Mouse (Mus musculus): ENCODE measurements around the gene Tjp3. TPM values are rescaled to one million over a fixed set of nuclear protein-coding genes. Genes with fewer than 3 reads are reported as not detected.

Tjp3 gene
- polyA plus RNA-seq (2015; fragmentation: Nextera tagmentation; extraction: Ambion mirVana) = 47.0 and 53.3 TPM in 2 replicates

GRCm38 (mm10) chr10:81291511-81292104 lies at the start of gene Tjp3:
TSS of gene Tjp3 (minus strand) at chr10:81291581.
- WGBS = 57% methylated on average over 9 of the region's 9 CpGs
- H3K9ac ChIP-seq = peak within 1 kb of the TSS; percentile 39
- H3K9me3 ChIP-seq = no peaks in the 10 kb centered on the region
- H3K27me3 ChIP-seq (replicated peaks) = no peaks in the 10 kb centered on the region
- H3K4me1 ChIP-seq (replicated peaks) = peaks cover 48% of the 10 kb centered on the region
- no peaks in the 10 kb centered on the region; the same call in 1 of the 2 replicates for H3K36me3 ChIP-seq
- peak within 1 kb of the TSS; percentile 50 for H3K4me2 ChIP-seq (replicated peaks)
- peak within 1 kb of the TSS; percentile 76 for H3K27ac ChIP-seq
- peak within 1 kb of the TSS; percentile 37 for H3K4me3 ChIP-seq (replicated peaks)
- no peak for ATAC-seq

DNA sequence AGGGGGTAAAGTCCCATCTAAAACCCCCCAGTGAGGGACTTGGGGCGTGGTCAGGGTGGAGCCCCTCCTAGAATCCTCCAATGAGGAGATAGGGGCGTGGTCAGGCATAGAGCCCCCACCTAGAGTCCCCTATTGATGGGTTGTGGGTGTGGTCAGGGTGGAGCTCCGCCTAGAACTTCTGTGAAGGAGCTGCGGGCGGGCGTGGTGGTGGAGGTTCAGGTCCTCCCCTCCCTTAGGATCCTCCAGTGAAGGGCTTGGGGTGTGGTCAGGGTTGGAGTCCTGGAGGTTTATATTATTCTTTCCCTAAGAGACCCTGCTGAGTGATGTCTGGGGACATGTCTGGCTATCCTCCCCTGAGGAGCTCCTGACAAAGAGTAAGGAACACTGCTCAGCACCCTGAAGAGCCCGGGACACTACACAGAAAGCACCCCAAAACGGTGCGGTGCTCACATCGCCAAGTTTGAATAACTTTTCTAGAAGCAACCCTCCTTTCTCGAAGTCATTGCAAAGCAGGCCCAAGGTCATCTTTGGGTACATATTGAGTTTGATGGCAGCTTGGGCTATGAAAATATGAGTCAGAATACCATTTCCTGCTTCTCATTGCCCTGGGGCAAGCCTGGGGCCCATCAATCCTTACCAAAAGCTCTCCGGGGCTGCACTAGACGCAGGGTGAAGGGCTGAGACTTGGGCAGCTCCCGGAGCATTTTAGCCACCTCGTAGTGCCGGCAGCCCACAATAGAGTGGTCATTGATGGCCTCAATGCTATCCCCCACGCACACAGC lies 49.4 kb upstream of the Tjp3 start:
- no peak overlapping the region for H3K27ac ChIP-seq
- H3K4me3 ChIP-seq (replicated peaks) = no peak overlapping the region
- no peaks in the 10 kb centered on the region for H3K36me3 ChIP-seq
- 46% methylated on average over 17 of the region's 17 CpGs for WGBS
- H3K4me1 ChIP-seq (replicated peaks) = peaks cover 23% of the 10 kb centered on the region
- ATAC-seq = no peak
- H3K9ac ChIP-seq = no peak overlapping the region
- H3K4me2 ChIP-seq (replicated peaks) = no peak overlapping the region; the same call in 1 of the 2 replicates
- peaks cover 13% of the 10 kb centered on the region for H3K27me3 ChIP-seq (replicated peaks)
- H3K9me3 ChIP-seq = no peaks in the 10 kb centered on the region

GRCm38 (mm10) chr10:81336558-81336957 lies 45.2 kb upstream of the Tjp3 start:
- H3K9ac ChIP-seq = no peak overlapping the region
- no peak for ATAC-seq
- 87% methylated on average over 4 of the region's 4 CpGs for WGBS
- H3K4me3 ChIP-seq (replicated peaks) = no peak overlapping the region
- peaks cover 43% of the 10 kb centered on the region for H3K4me1 ChIP-seq (replicated peaks)
- no peaks in the 10 kb centered on the region for H3K9me3 ChIP-seq
- no peak overlapping the region for H3K4me2 ChIP-seq (replicated peaks)
- H3K27me3 ChIP-seq (replicated peaks) = peaks cover 9% of the 10 kb centered on the region
- H3K27ac ChIP-seq = peak overlapping the region; percentile 85
- H3K36me3 ChIP-seq = no peaks in the 10 kb centered on the region

DNA sequence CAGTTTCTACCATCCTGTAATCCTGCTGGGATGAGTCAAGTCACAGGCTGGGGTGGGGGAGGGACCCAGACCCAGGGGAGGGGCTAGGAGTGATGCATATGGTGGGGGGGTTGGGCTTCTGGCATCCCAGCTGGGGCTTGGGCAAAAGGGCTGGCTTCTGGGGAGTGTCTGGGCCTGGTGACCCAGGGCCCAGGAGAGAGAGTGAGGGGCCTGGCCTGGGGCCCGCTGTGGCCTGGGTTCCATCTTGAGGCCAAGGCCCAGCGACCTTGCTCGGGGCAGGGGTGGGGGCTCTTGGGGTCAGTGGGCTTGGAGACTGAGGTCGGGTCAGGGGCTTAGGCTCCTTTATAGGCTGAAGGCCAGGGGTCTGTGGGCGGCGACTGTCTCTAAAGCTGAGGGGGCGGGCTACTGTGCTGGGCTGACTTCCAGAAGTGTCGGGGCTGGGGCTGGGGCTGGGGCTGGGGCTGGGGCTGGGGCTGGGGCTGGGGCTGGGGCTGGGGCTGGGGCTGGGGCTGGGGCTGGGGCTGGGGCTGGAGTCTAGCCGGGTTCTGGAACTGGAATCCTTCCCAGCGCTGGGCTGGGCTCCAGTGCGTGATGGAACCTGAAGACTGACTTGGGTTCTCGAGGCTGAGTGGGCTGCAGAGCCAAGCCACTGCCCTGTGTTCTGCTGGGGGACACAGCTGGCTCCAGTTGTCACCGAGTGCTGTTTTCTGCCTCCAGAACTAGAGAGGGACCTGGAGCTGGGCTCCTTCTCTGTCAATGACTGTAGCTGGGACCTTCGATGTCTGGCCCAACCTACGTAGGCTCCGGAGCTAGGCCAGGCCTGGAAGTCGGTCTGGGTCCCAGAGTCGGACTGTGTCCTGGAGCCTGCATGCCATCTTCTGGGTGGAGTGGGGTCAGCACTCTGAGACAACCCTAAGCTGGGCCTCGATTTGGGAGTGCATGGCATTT lies 44.3 kb upstream of the Tjp3 start:
- H3K36me3 ChIP-seq = no peaks in the 10 kb centered on the region
- 45% methylated on average over 16 of the region's 19 CpGs for WGBS
- peak overlapping the region; percentile 85 for H3K27ac ChIP-seq
- no peaks in the 10 kb centered on the region for H3K9me3 ChIP-seq
- peak; percentile 62 for ATAC-seq
- peak overlapping the region; percentile 3; the same call in 1 of the 2 replicates for H3K9ac ChIP-seq
- no peak overlapping the region for H3K4me3 ChIP-seq (replicated peaks)
- H3K27me3 ChIP-seq (replicated peaks) = peaks cover 9% of the 10 kb centered on the region
- peaks cover 39% of the 10 kb centered on the region for H3K4me1 ChIP-seq (replicated peaks)
- peak overlapping the region; percentile 18 for H3K4me2 ChIP-seq (replicated peaks)

DNA sequence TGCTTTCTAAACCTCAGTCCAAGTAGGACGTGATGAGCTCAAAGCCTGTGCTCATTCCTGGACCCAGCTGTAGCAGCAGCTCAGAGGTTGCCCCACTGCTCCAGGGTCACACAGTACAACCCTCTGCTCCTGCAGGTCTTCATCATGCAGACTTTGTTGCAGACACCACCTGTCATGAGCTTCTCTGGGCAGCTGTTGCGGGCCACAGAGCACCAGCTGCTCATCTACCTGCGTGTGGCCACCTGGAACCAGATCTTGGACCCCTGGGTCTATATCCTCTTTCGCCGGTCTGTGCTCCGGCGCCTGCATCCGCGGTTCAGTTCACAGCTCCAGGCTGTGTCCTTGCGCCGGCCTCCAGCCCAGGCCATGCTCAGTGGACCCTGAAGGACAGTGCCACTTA lies 42.9 kb upstream of the Tjp3 start:
- 70% methylated on average over 11 of the region's 11 CpGs for WGBS

DNA sequence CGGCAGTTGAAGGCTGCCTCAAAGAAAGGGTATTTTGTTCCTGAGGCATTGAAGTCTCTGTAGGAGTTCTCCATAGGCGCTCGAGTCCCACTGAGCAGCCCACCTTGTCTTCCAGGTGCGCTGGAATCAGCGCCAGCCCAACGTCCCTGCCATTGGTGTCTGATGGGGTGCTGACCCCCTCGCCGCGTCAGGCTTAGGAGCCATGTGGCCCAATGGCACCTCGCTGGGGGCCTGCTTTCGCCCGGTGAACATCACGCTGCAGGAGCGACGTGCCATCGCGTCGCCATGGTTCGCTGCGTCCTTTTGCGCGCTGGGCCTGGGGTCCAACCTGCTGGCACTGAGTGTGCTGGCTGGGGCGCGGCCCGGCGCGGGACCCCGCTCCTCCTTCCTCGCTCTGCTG lies 40.9 kb upstream of the Tjp3 start:
- Histone ChIP-seq H3K9me3 (no peaks in the 10 kb centered on the region), H3K27me3 (replicated peaks) (peaks cover 9% of the 10 kb centered on the region), H3K9ac (peak overlapping the region; percentile 4; the same call in 1 of the 2 replicates), H3K27ac (no peak overlapping the region), H3K4me2 (replicated peaks) (peak overlapping the region; percentile 46), H3K4me1 (replicated peaks) (peaks cover 65% of the 10 kb centered on the region), H3K36me3 (peaks cover under 1% of the 10 kb centered on the region; the same call in 1 of the 2 replicates), H3K4me3 (replicated peaks) (peak overlapping the region; percentile 15)
- 34% methylated on average over 29 of the region's 29 CpGs for WGBS
- ATAC-seq = no peak

More for the DNA sequence above, 42.9 kb upstream of the Tjp3 start:
- Histone ChIP-seq H3K36me3 (no peaks in the 10 kb centered on the region), H3K27me3 (replicated peaks) (peaks cover 9% of the 10 kb centered on the region), H3K4me1 (replicated peaks) (peaks cover 49% of the 10 kb centered on the region), H3K9me3 (no peaks in the 10 kb centered on the region), H3K27ac (peak overlapping the region; percentile 85; the same call in 1 of the 2 replicates), H3K4me3 (replicated peaks) (no peak overlapping the region), H3K4me2 (replicated peaks) (no peak overlapping the region), H3K9ac (0 out of 2 replicates have a peak overlapping the region, but pooled peaks have one; percentile 3)
- ATAC-seq = no peak

- peak overlapping the region; percentile 94 for H3K27ac ChIP-seq
- no peaks in the 10 kb centered on the region for H3K9me3 ChIP-seq
- H3K9ac ChIP-seq = peak overlapping the region; percentile 28
- WGBS = 59% methylated on average over 4 of the region's 4 CpGs
- H3K4me3 ChIP-seq (replicated peaks) = peak overlapping the region; percentile 24
- H3K4me1 ChIP-seq (replicated peaks) = peaks cover 53% of the 10 kb centered on the region
- peak overlapping the region; percentile 56 for H3K4me2 ChIP-seq (replicated peaks)
- H3K36me3 ChIP-seq = peaks cover 23% of the 10 kb centered on the region
- H3K27me3 ChIP-seq (replicated peaks) = peaks cover 9% of the 10 kb centered on the region
- ATAC-seq = peak; percentile 24; the same call in 1 of the 2 replicates
These were observed 38.6 kb upstream of the Tjp3 start for GRCm38 (mm10) chr10:81330007-81330406.

DNA sequence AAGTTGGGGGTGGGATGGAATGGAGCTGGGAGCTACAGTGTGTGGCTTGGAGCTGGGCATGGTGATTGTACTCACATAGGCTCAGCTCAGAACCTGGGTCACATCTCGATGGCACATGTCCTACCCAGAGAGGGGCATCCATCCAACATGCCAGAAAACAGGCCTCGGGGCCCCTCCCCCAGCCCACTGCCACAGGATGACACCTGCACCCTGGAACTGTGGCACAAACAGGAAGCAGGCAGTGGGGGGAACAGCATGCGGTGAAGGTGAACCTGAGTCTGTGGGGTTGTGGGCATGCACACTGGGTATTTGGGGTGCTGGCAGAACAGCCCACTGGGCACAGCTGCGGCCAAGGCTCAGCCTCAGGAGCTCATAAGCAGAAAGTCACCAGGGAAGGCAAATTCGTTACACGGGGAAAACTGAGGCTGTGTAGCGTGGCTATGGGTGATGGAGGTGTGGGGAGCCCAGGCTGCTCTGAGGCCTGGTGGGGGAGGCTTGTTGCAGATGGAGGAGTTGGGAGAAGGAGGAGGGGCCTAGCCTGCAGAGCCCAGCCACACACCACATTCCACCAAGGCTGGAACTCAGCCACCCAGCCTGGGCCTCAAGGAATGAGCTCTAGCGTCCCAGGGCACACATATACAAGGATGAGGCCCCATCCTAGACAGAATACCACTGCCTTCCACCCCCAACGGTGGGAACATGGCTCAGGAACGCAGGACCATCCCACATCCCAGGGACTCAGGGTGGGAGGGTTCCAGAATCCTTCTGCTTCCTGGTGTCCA lies 38.0 kb upstream of the Tjp3 start:
- no peaks in the 10 kb centered on the region for H3K9me3 ChIP-seq
- WGBS = 41% methylated on average over 10 of the region's 10 CpGs
- peak; percentile 78 for ATAC-seq
- H3K9ac ChIP-seq = peak overlapping the region; percentile 40
- H3K4me1 ChIP-seq (replicated peaks) = peaks cover 47% of the 10 kb centered on the region
- peak overlapping the region; percentile 56 for H3K4me2 ChIP-seq (replicated peaks)
- peak overlapping the region; percentile 94 for H3K27ac ChIP-seq
- H3K36me3 ChIP-seq = peaks cover 29% of the 10 kb centered on the region
- H3K27me3 ChIP-seq (replicated peaks) = peaks cover 9% of the 10 kb centered on the region
- peak overlapping the region; percentile 24 for H3K4me3 ChIP-seq (replicated peaks)

DNA sequence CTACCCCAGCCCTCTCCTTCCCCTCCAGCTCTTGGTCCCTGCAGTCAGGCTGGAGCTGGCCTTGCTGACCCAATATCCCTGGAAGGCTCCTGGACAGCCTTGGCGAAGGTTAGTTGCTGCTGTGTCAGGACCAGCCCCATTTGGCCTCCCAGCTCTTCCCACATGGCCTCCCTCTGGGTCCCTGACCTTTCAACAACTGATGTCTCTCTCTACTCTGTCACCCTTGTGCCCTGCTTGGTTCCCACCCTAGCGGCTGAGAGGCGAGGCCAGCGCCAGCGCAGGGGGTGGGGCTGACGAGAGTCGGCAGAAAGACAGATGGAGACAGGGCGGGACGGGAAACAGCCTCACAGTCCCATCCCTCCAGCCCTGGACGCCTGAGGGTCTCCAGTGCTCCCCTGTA lies 37.0 kb upstream of the Tjp3 start, which contains the start of gene Tbxa2r:
Gene Tbxa2r (plus strand): TSS at position 346 of the 400 bp plus-strand sequence.
- H3K36me3 ChIP-seq = peaks cover 39% of the 10 kb centered on the region
- WGBS = 6% methylated on average over 10 of the region's 10 CpGs
- peak within 1 kb of the TSS; percentile 94 for H3K27ac ChIP-seq
- H3K4me2 ChIP-seq (replicated peaks) = peak within 1 kb of the TSS; percentile 56
- peaks cover 9% of the 10 kb centered on the region for H3K27me3 ChIP-seq (replicated peaks)
- H3K4me1 ChIP-seq (replicated peaks) = peaks cover 45% of the 10 kb centered on the region
- peak within 1 kb of the TSS; percentile 24 for H3K4me3 ChIP-seq (replicated peaks)
- ATAC-seq = peak; percentile 30; the same call in 1 of the 2 replicates
- peak within 1 kb of the TSS; percentile 40; the same call in 1 of the 2 replicates for H3K9ac ChIP-seq
- H3K9me3 ChIP-seq = no peaks in the 10 kb centered on the region

GRCm38 (mm10) chr10:81327959-81328358 lies 36.6 kb upstream of the Tjp3 start:
- H3K4me1 ChIP-seq (replicated peaks) = peaks cover 44% of the 10 kb centered on the region
- WGBS = 23% methylated on average over 2 of the region's 2 CpGs
- H3K27ac ChIP-seq = peak overlapping the region; percentile 94
- peaks cover 42% of the 10 kb centered on the region for H3K36me3 ChIP-seq
- H3K4me2 ChIP-seq (replicated peaks) = no peak overlapping the region
- peaks cover 8% of the 10 kb centered on the region for H3K27me3 ChIP-seq (replicated peaks)
- H3K4me3 ChIP-seq (replicated peaks) = no peak overlapping the region
- H3K9ac ChIP-seq = 0 out of 2 replicates have a peak overlapping the region, but pooled peaks have one; percentile 6
- no peaks in the 10 kb centered on the region for H3K9me3 ChIP-seq
- ATAC-seq = no peak

DNA sequence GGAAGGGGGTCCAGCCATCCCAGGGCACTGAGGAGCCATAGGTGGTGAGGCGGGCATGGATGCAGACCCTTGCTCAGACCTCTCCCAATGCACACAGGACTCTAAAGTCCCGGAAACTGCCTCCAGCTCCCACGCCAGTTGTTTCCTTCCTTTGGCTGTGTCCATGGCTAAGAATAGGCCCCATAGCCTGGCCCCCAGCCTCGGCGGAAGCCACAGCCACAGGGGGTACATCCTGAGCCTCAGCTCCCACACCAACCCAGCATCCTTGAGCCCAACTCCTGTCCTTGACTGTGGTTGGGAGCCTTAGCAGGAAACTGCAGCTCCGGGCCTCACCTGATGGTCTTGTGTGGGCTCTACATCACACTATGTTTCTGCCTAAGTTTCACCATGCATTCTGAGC lies 35.5 kb upstream of the Tjp3 start:
- H3K27ac ChIP-seq = peak overlapping the region; percentile 29; the same call in 1 of the 2 replicates
- 72% methylated on average over 6 of the region's 6 CpGs for WGBS
- no peaks in the 10 kb centered on the region for H3K9me3 ChIP-seq
- H3K36me3 ChIP-seq = peaks cover 51% of the 10 kb centered on the region
- no peak overlapping the region for H3K4me2 ChIP-seq (replicated peaks)
- H3K9ac ChIP-seq = no peak overlapping the region
- H3K4me1 ChIP-seq (replicated peaks) = peaks cover 45% of the 10 kb centered on the region
- no peak overlapping the region for H3K4me3 ChIP-seq (replicated peaks)
- H3K27me3 ChIP-seq (replicated peaks) = no peaks in the 10 kb centered on the region
- ATAC-seq = no peak
